Mouse (Mus musculus) liver, embryonic 14.5 days (tissue): ENCODE measurements around the gene Ppef2.

Source experiments
- CTCF ChIP-seq: IDR thresholded peaks from 2 replicates; pipeline ENCODE4 v1.5.1; 2016; ENCODE audit warnings: antibody characterized with exemption, low read depth, control low read depth
- EP300 ChIP-seq: IDR thresholded peaks from 2 replicates; pipeline ENCODE4 v1.6.1; 2016; ENCODE audit warnings: antibody characterized with exemption, low read depth

DNA sequence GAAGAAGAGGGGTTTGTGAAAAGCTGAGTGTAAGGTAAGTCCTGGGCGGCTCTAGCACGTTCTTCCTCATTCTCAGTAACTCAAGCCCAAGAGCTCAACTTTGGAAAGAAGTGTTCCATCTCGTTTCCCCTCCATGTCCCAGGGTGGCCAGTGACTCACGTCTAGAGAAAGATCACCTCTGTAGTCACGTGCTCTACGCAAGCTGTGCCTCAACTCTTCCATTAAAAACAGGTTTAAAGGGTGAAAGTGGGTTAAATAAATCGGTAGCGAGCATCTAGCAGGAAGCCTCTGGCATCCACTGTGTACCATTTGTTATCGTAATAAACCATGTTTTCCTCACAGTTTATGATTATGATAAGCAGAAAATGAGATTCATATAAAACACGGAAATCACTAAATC lies 24.2 kb downstream of the Ppef2 start:
- TF ChIP-seq CTCF (no peak), EP300 (no peak)
